Mouse (Mus musculus) heart, postnatal 0 days (tissue): ENCODE data around the gene Dgkb.

Source experiments
- CTCF ChIP-seq: IDR thresholded peaks from 2 replicates; pipeline ENCODE4 v1.5.1; 2016; ENCODE audit warnings: antibody characterized with exemption, control low read depth, low read depth
- EP300 ChIP-seq: IDR thresholded peaks from 2 replicates; pipeline ENCODE4 v1.6.1; 2016; ENCODE audit warnings: antibody characterized with exemption, low read depth

DNA sequence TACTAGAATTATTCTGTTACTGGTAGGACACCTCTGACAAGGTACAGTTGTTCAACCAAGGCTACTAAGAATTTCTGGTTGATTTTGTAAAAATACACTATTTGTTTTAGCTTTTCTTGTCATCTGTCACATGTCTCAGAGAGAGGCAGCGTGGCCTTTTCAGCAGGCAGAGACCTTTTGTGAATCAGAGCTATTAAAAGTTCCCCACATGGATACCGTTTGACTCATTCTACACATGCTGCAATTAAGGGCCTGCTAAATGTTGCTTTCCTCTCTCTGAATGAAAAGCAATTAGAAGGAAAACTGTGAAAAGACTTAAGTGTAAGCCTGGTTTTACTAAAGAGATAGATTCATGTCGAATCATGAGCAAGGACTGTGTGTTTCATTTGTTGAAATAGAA lies 683.4 kb downstream of the Dgkb start:
- TF ChIP-seq CTCF (no peak), EP300 (no peak)
